Mouse (Mus musculus) heart, adult 2 months (tissue): ENCODE results near the gene Rad50. TPM values are rescaled to one million over a fixed set of nuclear protein-coding genes. Genes with fewer than 3 reads are reported as not detected.

Source experiments
- DNase-seq, 2 experiments: peaks; one replicate each; pipeline ENCODE4 v3.0.0; 2021
- H3K27ac ChIP-seq: fragments of 200-600 bp; 2 replicates; pipeline ENCODE4 v1.8.1; 2022
- H3K27me3 ChIP-seq: fragments of 200-500 bp; 2 replicates; pipeline ENCODE4 v1.6.1; 2012; ENCODE audit warnings: mild to moderate bottlenecking, low read length, inconsistent platforms, mixed read lengths; ENCODE audit not compliant: control insufficient read depth, insufficient read depth
- H3K36me3 ChIP-seq: fragments of 200-500 bp; 2 replicates; pipeline ENCODE4 v1.6.1; 2012; ENCODE audit warnings: low read length, inconsistent platforms; ENCODE audit not compliant: control insufficient read depth, insufficient read depth
- H3K4me1 ChIP-seq: fragments of 200-500 bp; 2 replicates; pipeline ENCODE4 v1.6.1; 2011; ENCODE audit warnings: low read length; ENCODE audit not compliant: control insufficient read depth, insufficient read depth
- H3K4me3 ChIP-seq: fragments of 200-600 bp; 2 replicates; pipeline ENCODE4 v1.8.1; 2022
- H3K79me2 ChIP-seq: fragments of 200-500 bp; replicated peaks from 2 replicates; pipeline ENCODE4 v1.6.1; 2012; ENCODE audit warnings: mild to moderate bottlenecking, inconsistent platforms, low read length, moderate library complexity, mixed read lengths; ENCODE audit not compliant: control insufficient read depth, insufficient read depth
- H3K9ac ChIP-seq: fragments of 200-500 bp; 2 replicates; pipeline ENCODE4 v1.6.1; 2012; ENCODE audit warnings: low read depth, mild to moderate bottlenecking, control low read depth, inconsistent platforms, low read length, mixed read lengths
- CTCF ChIP-seq: fragments of 200-600 bp; IDR thresholded peaks from 2 replicates; pipeline ENCODE4 v1.8.1; 2022; ENCODE audit warnings: antibody characterized with exemption, mild to moderate bottlenecking, moderate library complexity
- EP300 ChIP-seq: fragments of 200-500 bp; IDR thresholded peaks from 2 replicates; pipeline ENCODE4 v1.6.1; 2011; ENCODE audit warnings: low read depth, low read length, control low read depth; ENCODE audit not compliant: insufficient read depth
- POLR2A ChIP-seq: fragments of 200-500 bp; IDR thresholded peaks from 2 replicates; pipeline ENCODE4 v1.6.1; 2011; ENCODE audit warnings: mild to moderate bottlenecking, low read depth, low read length, control low read depth; ENCODE audit not compliant: insufficient read depth
- WGBS: fragments of 180-500 bp; shearing (Covaris S2); methylation state at CpG from one replicate; pipeline ENCODE4 v1.1.7; 2018; 5-methylcytosine and 5-hydroxymethylcytosine counted together
- intact Hi-C: fragments of 180-260 bp; cut with DNase I; formaldehyde crosslinking; loops from one replicate; pipeline ENCODE4 v1.15.1; 2025
- polyA plus RNA-seq: library from polyadenylated mRNA; depleted of rRNA; stranded (reverse); fragments of >200 nt; gene quantifications from 2 replicates; pipeline ENCODE4 v1.2.3, GENCODE M21; 2012
- total RNA-seq, 2 experiments: library from RNA; stranded (reverse); gene quantifications; 2 replicates each; pipeline ENCODE4 v1.2.3; 2021

Gene Rad50
- total and polyA plus RNA-seq, 3 experiments, result 1.9 to 6.8 (median 6.8) TPM

DNA sequence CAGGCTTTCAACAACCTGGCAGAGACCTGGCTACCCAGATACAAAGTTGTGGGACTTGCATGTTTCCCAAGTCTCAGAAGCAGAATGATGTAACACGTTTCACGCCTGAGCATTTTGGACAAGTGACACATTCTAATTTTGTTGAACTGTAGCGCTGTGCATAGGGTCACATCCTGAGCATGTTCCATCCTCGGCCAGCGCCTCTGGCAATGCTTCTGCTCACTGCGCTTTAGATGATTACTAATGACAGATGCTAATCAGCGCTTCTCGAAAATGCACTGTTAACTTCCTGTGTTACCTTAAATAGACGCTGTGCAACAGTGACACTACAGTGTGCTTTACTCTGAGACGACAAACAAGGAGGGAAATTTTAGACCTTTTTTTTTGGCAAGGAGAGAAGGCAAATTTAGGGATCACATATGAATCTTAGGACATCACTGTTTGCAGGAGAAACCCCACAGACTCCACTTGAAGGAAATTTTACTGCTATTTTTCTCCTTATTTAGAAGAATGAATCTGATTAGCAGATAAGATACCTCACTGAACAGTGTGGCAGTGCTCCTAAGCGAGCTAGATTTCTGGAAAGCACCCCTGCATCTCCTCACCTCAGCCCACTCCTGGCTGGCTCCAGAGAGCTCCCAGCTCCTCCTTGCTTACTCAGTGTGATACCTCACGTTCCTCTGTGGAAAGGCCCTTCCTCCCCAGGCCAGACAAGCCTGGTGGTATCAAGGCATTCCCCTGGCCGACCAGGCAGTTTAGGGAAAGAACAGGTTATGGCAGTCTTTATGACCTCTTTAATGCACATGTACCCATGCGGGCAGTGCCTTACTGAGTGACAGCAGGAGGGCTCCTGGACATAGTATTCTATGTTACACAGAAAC, 44.1 kb downstream of the Rad50 start:
- Histone ChIP-seq H3K36me3 (peaks cover 3% of the 10 kb centered on the region; the same call in 1 of the 2 replicates), H3K79me2 (no peaks in the 10 kb centered on the region), H3K4me3 (no peak overlapping the region), H3K27ac (no peak overlapping the region), H3K9ac (no peak overlapping the region), H3K27me3 (no peaks in the 10 kb centered on the region), H3K4me1 (peaks cover 5% of the 10 kb centered on the region)
- no peak for DNase-seq
- intact Hi-C loops, result no loop called here
- 33% methylated on average over 14 of the region's 14 CpGs for WGBS
- TF ChIP-seq EP300 (no peak), CTCF (no peak), POLR2A (no peak)

DNA sequence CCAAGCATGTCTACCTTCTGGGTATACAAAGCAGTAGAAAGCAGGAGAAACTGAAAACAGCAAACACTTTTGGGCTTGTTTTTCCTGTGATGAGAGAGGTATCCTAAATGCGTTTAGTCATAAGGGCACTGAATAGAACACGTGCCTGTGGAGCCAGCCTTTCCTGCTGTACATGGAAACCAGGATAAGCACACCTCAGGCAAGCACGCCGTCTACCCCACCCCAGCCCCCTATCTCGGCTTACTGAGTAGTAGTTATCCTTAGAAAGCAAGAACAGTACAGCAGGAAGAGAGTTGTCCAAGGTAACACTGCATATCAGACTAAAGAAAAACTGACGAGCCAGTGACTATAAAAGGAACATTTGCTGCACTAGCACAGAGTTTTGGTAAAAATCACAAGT, 49.3 kb downstream of the Rad50 start:
- DNase-seq, result no peak
- H3K36me3 ChIP-seq, result no peaks in the 10 kb centered on the region; the same call in 1 of the 2 replicates
- no peak overlapping the region for H3K27ac ChIP-seq
- H3K9ac ChIP-seq, result no peak overlapping the region
- TF ChIP-seq POLR2A, result no peak
- TF ChIP-seq EP300, result no peak
- no peak for TF ChIP-seq CTCF
- H3K79me2 ChIP-seq, result no peaks in the 10 kb centered on the region
- intact Hi-C loops, result no loop called here
- H3K27me3 ChIP-seq, result no peaks in the 10 kb centered on the region
- 62% methylated on average over 6 of the region's 6 CpGs for WGBS
- H3K4me1 ChIP-seq, result peaks cover 3% of the 10 kb centered on the region
- H3K4me3 ChIP-seq, result no peak overlapping the region

DNA sequence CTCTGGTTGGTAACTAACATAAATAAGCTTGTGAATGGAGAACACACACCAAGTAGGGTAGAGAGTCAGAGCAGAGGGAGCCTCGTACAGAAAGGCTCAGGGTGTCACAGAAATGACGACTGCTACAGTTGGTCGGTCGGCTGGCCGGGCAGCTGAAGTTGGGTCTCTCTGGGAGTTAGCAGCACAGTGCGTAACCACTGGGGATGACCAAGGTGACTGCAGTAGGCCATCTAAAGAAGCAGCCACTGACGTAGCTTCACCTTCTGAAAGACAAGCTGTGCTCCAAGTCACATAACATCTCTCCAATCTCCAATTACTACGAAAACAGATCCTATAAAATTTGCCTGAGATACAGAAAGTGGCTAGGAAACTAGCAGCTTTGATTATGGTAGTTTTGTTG, 49.7 kb downstream of the Rad50 start:
- intact Hi-C loops, result no loop called here
- no peaks in the 10 kb centered on the region for H3K79me2 ChIP-seq
- no peaks in the 10 kb centered on the region for H3K27me3 ChIP-seq
- H3K27ac ChIP-seq, result no peak overlapping the region
- no peak for DNase-seq
- H3K4me3 ChIP-seq, result no peak overlapping the region
- H3K4me1 ChIP-seq, result peaks cover 2% of the 10 kb centered on the region; the same call in 1 of the 2 replicates
- TF ChIP-seq POLR2A, result no peak
- no peak for TF ChIP-seq EP300
- TF ChIP-seq CTCF, result no peak
- H3K36me3 ChIP-seq, result no peaks in the 10 kb centered on the region
- H3K9ac ChIP-seq, result no peak overlapping the region
- WGBS, result 83% methylated on average over 8 of the region's 8 CpGs

DNA sequence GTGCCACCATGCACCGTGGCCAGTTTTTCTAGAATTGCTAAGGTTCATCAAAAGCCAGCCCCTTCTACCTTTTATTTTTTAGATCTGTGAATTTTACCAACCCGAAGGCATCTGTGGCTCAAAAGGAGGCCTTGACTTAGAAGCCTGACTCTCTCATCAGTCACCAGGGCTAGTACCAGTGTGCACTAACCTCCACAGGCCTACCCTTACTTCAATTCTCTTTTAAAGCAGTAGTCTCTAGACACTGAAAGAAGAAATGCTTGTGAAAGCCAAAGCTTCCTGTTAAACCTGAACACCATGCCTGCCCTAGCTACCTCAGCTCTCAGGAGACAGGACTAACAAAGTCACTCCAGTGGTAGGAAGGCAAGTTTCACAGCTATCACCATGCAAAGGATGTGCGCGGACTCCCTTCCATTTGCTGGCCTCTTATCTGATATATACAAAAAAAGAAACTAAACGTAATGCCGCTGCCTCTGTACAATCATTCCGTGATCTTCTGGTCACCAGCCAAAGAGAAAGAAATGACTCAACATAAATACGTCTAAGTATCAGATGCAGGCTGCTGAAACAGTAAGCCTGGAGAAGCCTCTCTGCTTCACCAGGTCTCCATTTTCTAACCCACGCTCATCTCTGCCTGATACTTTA, 50.4 kb downstream of the Rad50 start:
- Histone ChIP-seq H3K9ac (no peak overlapping the region), H3K27me3 (no peaks in the 10 kb centered on the region), H3K79me2 (no peaks in the 10 kb centered on the region), H3K36me3 (no peaks in the 10 kb centered on the region), H3K27ac (no peak overlapping the region), H3K4me1 (peaks cover 2% of the 10 kb centered on the region; the same call in 1 of the 2 replicates), H3K4me3 (no peak overlapping the region)
- DNase-seq, result no peak
- 58% methylated on average over 9 of the region's 9 CpGs for WGBS
- TF ChIP-seq POLR2A, result no peak
- TF ChIP-seq EP300, result no peak
- TF ChIP-seq CTCF, result no peak
- intact Hi-C loops, result no loop called here

DNA sequence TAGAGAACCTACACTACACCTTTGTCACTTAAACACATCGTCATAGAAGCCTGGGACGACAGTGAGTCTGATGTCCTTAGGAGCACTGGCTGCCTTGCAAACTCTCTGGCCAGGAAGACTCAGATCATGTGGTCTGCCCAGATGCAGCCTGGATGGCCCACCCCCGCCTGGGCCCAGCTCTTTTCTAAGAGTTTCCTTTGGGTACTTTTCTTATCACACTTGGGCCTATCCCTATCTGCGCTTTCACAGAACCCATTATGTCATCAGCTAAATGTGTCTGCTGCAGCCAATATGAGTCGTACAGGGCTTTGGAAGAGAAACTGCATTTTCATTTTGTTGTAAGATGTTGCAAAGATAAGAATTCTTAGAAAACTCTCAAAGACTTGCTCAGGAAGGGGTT, 52.1 kb downstream of the Rad50 start:
- H3K4me3 ChIP-seq, result no peak overlapping the region
- intact Hi-C loops, result no loop called here
- no peaks in the 10 kb centered on the region for H3K79me2 ChIP-seq
- WGBS, result 26% methylated on average over 5 of the region's 5 CpGs
- no peaks in the 10 kb centered on the region for H3K27me3 ChIP-seq
- no peak for TF ChIP-seq EP300
- no peak for TF ChIP-seq POLR2A
- TF ChIP-seq CTCF, result no peak
- peak in 1 of 2 experiments; percentile 47 for DNase-seq
- H3K36me3 ChIP-seq, result no peaks in the 10 kb centered on the region
- no peak overlapping the region for H3K9ac ChIP-seq
- H3K4me1 ChIP-seq, result peaks cover 2% of the 10 kb centered on the region; the same call in 1 of the 2 replicates
- H3K27ac ChIP-seq, result no peak overlapping the region

DNA sequence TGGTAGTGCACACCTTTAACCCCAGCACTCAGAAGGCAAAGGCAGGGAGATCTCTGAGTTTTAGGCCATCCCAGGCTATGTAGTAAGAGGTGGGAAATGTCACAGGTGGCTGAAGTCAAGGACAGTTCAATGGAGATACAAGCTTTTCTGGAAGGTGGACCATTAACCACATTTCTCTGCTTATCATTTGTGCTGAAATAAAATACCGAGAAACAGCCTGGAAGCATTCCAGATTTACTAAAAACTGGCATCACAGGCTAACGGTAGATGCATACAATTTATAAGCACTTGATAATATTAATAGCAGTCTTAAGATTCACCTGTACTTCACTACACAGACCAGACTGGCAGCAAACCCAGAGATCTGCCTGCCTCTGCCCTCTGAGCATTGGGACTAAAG, 54.7 kb downstream of the Rad50 start:
- no peak for DNase-seq
- H3K79me2 ChIP-seq, result no peaks in the 10 kb centered on the region
- H3K27ac ChIP-seq, result no peak overlapping the region
- 85% methylated on average over 2 of the region's 2 CpGs for WGBS
- no peak overlapping the region for H3K9ac ChIP-seq
- intact Hi-C loops, result no loop called here
- H3K4me3 ChIP-seq, result no peak overlapping the region
- peaks cover 2% of the 10 kb centered on the region; the same call in 1 of the 2 replicates for H3K4me1 ChIP-seq
- H3K36me3 ChIP-seq, result no peaks in the 10 kb centered on the region
- TF ChIP-seq POLR2A (no peak), EP300 (no peak), CTCF (no peak)
- H3K27me3 ChIP-seq, result no peaks in the 10 kb centered on the region
